Mouse (Mus musculus) adrenal gland, postnatal 10 days (tissue): ENCODE results near the gene Liph. TPM values are rescaled to one million over a fixed set of nuclear protein-coding genes. Genes with fewer than 3 reads are reported as not detected.
"Not testable (repeated sequence)": the region's sequence is repeated elsewhere in the genome, so short reads cannot be mapped to it uniquely, and the experiment has no call there.

ENCODE experiments used
- DNase-seq: peaks from one replicate; pipeline ENCODE4 v3.0.0; 2021; ENCODE audit warnings: mixed read lengths
- long read RNA-seq, 2 experiments: library from polyadenylated mRNA; stranded (forward); transcript quantifications; one replicate each; pipeline ENCODE4 v2.0.0; 2021
- total RNA-seq, 2 experiments: library from RNA; stranded (reverse); gene quantifications; 2 replicates each; pipeline ENCODE4 v1.2.3; 2021

Liph gene
- 1 to 10 TPM in 1 of 2 experiments, under 1 TPM in 1; 0.91 to 1.3 TPM for total RNA-seq
- long read RNA-seq, experiment 1, result 0 reads
- long read RNA-seq, experiment 2, partial matches to known transcripts, result 0 of 2 reads
- long read RNA-seq, experiment 2, other reads (novel, unspliced or antisense), result 1 of 2 reads

DNA sequence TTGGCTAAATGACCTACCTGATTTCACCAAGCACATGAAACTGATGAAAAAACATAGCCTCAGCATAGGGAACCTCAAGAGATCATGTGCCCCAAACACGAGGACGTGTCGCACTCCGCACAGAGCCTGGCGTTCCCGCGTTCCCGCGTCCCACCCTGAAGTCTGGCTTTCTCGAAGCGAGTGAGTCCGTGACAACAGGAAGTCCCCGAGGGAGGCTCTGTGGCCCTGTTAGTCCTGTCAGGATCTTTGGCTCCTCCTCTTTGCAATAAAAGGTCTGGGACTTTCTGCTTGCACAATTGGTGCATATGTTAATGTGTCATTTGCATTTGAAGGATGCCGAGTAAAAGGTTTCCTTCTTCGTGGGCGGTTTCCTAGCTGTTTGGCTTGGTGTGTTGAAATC, at the start of gene Liph:
Gene Liph, minus strand, starts transcription at position 360 of the 400 bp plus-strand sequence.
- DNase-seq, result peak; percentile 32

DNA sequence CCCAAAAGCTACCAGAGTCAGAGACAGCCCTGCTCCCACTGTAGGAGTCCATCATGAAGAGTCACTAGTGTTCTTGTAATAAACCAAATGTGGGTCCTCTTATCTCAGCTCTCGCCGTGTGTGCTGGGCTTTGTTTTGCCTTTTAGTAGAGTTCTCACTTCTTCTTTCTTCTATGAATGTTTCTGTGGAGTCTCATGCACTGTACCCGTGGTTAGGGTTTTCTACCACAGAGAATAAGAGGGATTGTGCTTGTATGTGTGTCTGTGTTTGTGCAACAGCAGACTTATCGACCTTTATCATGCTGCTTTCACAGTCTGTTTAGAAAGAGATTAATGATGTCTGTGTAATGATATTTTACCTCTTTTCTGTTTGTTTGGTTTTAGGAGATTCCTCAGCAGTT, 48.4 kb upstream of the Liph start:
- no peak for DNase-seq

DNA sequence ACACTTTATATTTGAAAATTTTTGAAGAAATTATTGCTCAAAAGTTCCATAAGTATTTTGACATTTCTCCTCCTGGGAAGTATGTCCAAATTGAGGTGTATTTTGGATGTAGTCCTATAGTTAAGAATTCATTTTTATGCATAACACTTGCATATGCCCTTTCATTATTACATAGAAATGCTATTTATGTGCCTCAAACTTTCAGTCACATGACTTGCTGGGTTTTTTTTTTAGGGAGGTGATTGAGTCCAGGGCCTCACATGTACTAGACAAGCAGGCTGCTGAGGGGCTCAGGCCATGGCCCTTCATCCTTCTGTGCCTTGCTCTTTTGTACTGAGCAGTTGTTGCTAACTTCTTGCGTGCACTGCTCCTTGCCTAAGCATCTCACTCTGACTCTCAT, 44.5 kb upstream of the Liph start:
- no peak for DNase-seq

DNA sequence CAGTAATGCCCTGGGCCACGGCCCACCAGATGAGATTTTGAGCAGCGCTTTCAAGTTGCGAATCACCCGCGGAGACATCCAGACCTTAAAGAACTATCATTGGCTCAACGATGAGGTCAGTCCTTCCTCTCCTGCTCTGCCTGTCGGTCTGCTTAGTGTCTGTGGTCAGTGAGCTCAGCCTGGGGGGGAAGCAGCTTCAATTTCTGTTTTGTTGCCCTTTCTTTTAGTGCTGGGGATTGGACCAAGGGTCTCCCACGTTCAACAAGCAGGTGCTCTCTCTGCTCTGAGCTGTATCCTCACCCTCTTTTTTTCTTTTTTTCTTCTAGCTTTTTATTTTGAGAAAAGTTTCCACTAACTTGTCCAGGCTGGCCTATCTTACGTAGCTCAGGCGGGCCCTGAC, 43.1 kb upstream of the Liph start:
- DNase-seq, result no peak

DNA sequence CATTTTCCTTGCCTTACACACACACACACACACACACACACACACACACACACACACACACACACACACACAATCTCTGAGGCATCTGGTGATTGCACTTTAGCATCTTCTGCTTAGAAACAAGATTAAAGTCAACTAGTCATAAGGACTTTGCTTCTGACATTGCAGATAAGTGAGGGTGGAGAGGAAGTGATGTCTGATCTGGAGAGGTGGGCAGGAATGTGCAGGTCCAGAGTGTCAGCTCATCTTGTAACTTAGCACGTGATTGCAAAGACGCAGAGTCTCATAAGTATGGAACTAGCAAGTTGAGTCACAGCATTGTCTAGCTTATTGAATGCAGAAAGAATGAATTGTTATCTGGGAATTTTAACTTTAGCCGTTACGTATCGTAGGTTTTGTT, 32.0 kb upstream of the Liph start:
- DNase-seq, result no peak

DNA sequence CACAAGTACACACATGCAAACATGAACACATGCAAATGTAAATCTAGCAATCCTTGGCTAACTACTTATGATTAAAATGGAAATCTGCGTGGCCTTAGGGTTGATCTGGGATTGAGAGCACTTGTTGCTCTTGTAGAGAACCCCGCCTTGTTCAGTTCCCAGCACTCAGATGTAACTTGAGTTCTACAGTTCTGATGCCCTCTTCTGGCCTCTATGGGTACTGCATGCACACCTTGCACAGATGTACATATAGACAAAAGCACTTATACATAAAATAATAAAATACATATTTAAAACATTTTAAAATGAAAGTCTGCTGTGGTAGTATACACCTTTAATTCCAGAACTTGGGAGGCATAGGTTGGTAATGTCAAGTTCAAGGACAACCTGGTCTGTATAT, 26.7 kb upstream of the Liph start:
- DNase-seq, result peak; percentile 11

DNA sequence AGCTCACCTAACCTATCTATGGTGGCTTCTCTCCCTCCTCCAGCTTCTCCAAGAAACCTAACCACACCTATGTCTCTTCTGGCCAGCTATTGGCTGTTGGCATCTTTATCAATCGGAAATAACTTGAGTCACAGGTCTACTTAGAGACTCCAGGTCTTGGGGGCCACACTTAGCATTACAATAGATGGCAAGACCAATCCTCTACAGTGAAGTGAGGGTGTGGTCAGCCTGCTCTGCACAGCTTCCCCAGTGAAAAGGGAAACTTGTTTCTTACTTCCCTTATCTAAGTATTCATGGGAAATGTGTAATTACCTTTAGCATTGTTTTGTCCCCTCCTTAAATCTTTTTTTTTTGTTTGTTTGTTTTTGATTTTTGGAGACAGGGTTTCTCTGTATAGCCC, 20.1 kb upstream of the Liph start:
- no peak for DNase-seq

DNA sequence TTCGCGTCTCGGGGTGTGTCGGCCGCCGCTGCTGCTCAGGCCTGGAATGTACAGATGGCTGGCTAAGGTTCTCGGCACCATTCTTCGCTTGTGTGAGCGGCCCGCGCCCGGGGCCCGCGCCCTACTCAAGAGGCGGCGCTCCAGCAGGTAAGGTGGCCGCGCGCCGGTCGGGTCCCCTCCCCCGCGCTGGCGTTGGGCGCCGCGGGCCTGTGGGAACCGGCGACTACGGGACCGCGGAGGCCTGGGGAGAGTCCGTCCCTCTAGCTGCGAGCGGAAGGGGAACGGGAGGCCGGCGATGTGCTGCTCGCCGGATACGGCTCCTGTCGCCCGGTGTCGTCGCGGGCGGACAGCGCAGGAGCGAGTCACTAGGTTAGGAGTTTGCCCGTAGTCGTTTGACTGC, 14.1 kb upstream of the Liph start:
- no peak for DNase-seq

DNA sequence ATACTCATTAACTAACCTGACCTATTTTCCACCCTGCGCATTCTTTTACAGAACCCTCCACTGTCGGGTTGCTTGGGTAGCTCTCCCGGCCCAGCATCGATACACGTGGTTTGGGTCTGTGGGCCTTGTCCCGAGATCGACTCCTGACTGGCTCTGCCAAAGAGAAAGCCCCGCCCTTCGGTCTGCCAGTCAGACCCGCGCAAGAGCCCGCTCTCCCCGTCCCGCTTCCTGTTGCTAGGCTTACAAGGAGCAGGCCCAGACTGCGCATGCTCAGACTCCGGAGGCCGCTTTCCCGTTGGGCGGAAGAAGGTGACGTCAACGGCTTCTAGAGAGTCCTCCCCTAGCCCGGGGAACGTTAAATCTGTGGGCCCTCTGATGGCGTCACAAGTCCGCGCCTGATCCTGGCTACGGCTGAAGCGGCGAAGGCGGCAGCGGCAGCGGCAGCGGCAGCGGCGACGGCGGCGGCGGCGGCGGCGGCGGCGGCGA, 13.7 kb upstream of the Liph start, which contains the start of gene Senp2:
Gene Senp2, plus strand, starts transcription at position 386 of the 486 bp plus-strand sequence.
- peak; percentile 100 for DNase-seq

DNA sequence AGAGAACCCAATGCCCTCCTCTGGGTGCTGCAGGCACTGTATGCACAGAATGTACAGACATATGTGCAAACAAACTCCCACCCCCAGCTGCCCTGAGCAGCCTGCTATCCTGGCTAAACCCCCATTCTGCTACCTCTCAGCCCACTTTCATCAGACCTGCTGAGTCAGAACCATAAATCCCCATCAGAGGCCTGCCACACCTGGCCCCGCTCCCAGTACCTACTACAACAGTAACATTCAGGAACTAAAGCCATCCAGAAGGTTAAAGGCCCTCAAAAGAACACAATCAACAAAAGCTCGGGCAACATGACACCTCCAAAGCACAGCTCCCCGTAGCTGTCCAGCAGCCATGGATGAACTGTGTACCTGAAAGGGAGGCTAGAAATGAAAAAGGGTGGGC, 6.1 kb upstream of the Liph start:
- no peak for DNase-seq

DNA sequence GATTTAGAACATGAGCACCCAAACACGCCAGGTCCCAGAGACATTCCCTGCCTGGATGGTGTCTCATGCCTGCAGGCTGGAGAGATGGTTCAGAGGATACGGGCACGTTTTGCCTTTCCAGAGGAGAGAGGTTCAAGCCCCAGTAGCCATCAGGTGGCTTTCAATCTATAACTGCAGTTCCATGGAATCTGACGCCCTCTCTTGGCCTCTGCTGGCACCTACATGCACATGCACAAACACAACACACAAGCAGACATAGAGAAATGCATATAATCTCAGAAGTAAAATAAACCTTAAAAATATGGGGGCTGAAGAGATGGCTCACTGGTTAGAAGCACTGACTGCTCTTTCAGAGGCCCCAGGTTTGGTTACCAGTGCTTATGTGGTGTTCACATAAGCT, 5.7 kb upstream of the Liph start:
- DNase-seq, result no peak

DNA sequence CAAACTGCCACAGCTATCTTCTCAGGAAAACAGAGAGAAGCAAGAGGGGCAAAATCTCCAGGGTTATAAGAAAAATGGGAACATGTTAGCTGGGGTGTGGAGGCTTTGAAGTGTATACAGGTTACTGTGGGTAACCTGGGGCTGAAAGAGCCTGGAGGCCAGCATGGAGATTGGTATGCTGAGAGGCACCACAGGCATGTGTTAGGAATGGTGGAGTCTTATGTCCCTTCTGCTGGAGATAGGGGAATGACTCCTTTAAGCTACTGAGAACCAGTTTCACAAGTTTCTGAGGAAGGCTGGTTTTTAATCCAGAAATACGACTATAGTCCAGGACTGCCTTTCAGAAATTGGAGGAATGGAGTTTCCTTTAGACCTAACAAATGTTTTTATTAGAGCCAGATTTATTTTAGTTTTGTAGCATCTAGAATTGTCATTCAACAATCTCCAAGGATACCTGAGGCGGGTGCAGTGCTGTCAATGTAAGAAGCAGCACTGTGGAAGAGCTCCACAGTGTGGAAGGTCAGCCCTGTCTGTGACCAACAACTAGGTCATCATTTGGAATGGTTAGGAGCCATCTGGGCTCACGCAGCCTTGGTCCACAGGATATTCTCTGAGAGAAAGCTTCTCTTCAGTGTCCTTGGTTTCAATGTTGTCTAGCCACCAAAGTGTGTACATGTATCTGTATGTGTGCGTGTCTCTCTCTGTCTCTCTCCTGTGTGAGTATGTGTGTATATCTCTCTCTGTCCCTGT, 4.7 kb upstream of the Liph start:
- DNase-seq, result no peak

DNA sequence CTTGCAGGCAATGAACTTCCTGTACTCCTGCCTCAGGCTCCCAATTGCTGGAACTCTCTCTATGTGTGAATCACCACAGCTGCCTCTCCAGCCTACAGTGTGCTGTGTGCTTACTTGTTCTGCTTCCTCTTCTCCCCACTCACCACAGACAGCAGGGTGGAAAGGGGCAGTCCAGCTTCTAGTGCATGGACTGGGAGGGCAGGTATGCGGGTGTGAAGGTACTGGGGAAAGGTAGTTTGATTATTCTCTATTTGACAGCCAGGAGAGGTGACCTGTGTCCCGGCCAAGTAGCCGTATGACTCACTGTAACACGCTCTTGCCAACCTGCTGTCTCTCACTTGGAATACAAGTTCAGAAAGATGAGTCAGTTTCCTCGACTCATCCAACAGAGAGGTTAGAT, 2.6 kb upstream of the Liph start:
- peak; percentile 46 for DNase-seq

DNA sequence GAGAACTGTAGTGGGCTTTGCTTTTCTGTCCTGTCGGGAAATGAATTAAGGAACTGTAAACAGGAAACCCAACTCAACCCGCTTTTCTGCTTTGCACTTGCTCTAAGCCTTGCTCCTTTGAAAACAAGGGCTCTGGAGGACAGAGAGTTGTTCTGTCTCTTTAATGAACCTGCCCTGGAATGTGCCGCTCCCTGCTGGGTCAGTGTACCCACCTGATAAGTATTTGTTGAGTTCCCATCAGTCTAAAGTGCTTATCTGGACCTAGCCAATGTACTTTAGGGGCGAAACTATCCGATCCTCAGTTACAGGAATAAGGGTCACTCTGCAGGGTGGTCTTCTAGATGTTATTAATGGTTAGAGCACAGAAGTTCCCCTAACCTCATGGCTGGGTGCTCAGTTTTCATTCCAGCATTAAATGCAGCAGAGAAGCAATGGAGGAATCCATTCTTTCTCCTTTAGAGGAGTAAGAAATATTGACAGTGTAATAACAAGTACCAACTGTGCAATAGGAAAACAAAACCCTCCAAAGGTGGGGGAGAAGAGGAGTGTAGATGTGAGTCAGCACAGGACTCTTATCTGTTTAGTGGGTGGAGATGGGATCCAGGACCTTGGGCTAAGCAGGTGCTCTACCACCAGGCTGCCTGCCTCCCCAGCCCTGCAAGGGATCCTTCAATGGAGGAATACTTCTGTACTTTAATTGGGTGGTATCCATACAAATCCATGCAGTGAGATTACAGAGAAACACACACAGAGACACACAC, 1.6 kb upstream of the Liph start:
- DNase-seq, result no peak

DNA sequence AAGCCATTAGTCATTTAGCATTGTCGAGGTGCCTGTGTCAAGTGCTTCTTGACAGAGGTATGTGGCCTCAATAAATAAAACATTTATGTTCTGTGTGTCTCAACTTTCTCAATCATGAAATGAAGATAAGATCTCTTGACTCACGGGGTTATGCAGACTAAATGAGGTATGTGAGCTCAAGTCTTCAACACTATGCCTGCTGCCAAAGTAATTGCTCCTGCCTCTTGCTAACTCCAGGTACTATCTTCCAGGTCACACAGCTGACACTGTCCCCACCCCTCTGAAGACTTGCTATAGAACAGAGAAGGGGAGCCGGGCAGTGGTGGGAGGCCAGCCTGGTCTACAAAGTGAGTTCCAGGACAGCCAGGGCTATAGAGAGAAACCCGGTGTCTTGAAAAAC, 939 bp upstream of the Liph start:
- no peak for DNase-seq

DNA sequence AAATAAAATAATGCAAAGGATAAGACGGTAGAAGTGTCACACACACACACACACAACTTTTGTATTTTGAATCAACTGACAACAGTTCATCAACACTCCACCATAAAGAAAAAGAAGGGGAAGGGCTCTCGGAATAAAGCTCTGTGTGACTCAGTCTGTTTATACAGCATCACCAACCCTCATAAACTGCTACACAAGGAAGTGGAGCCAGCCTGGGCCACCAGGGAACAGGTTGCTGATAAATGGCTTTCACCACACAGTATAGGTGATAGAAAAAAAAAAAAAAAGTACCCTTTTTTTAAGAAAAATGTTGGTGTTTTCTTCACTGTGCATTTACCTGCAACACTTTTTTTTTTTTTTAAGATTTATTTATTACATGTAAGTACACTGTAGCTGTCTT, 3.7 kb downstream of the Liph start:
- DNase-seq, result no peak

DNA sequence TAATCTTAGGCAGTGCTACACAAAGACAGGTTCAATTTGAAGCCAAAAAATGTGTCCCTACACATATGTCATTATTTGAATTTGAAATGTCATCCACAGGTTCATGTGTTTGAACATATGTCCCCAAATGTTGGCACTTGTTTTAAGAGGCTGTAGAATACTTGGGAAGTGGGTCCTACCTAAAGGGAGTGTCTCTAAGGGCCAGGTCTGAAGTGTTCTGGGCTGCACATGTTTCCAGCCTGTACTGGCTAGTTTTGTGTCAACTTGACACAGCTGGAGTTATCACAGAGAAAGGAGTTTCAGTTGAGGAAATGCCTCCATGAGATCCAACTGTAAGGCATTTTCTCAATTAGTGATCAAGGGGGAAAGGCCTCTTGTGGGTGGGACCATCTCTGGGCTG, 4.6 kb downstream of the Liph start:
- DNase-seq, result not testable (repeated sequence)

DNA sequence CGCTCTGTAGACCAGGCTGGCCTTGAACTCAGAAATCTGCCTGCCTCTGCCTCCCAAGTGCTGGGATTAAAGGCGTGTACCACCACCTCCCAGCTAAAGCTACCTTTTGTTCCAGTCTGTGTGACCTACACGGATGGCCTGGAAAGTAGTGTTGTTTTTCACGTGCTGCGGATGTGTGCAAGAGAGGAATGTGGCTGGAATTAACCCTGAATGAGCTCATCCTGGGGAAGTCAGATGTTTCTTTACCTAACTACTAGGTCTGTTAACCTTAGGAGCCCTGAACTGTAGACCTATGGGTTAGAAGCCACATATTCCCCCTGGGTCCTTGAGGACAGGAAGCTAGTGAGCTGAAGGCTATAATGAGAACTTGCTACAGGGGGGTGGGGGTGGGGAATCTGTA, 7.5 kb downstream of the Liph start:
- no peak for DNase-seq

DNA sequence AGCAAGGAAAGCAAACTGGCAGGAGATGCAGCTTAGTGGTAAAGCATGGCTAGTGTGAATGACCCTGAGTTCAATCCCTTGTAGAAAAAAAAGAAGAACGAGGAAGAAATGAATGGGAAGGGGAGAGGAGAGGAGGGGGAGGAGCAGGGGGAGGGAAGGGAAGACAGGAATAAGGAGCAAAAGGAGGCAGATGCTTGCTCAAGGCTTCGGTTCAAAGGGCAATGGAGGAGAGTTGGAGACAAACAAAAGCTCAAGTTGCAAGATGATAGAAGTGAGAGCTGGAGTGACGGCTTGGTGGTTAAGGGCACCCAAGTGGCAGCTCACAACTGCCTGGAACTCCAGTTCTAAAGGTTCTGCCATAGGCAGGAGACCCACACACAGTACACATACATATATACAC, 9.3 kb downstream of the Liph start:
- DNase-seq, result no peak

DNA sequence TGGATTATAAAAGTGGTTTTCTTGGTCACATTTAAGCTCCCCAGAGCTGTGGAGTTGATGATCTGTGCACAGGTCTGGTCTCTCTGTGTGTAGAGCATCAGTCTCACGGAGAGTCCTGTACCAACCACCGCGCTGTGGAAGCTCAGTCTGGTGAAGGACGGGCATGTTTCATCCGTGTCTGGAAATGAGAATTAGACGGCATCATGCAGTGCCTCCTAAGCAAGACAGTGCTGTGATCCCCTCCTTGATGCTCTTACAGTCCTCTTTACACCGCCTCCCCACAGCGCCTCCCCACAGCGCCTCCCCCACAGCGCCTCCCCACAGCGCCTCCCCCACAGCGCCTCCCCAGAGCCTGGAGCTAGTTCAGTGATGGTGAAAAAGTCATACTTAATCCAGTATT, 11.4 kb downstream of the Liph start:
- no peak for DNase-seq

DNA sequence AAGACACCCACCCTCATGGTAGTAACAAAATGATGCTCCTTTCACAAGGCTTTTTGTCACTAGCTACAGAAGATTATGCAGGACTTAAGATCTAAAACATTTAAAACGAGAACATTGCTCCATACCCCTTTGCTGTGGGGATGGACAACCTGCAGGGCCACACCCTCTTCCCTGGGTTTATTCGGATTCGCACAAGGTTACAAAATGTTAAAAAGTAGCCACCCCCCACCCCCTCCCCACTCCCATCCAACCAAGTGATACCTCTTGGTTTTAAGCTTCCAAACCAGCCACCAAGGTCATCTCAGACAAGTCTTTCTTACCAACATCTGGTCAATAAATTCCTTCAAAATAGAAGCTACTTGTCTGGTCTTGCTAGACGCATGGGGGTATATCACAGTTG, 11.9 kb downstream of the Liph start:
- DNase-seq, result no peak

DNA sequence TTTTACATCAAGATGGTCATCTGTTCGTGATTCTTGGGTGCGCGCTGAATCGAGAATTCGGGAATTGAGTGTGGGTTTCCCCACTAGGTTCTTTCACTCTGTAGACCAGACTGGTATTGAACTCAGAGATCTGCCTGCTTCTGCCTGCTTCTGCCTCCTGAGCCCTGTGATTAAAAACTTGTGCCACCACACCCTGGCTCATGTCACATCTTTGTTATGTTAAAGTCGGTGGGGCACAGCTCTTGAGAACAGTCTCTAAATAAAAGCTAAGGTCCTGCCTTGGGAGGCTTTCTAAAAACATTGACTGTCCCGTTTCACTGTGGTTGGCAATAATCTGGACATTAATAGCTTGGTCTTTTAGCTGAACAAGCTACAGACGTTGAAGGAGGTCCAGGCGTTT, 12.3 kb downstream of the Liph start:
- DNase-seq, result no peak

DNA sequence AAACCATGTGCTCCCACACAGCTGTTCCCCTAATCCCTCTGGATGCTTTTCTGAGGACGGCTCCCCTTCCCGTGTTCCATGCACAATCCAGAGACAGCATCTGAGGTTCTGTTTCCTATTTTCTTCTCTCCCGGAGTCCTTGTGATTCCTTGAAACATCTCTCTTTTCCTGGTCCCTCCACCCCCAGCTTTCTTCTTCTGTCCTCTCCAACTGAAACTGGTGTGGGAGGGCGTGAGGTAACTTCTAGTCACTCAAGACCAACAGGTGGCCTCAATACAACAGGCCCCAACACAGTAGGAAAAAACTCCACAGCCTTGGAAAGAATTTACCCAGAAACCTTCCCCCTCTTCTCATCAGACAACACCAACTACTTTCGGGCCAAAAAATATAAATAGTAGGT, 18.1 kb downstream of the Liph start:
- DNase-seq, result no peak

DNA sequence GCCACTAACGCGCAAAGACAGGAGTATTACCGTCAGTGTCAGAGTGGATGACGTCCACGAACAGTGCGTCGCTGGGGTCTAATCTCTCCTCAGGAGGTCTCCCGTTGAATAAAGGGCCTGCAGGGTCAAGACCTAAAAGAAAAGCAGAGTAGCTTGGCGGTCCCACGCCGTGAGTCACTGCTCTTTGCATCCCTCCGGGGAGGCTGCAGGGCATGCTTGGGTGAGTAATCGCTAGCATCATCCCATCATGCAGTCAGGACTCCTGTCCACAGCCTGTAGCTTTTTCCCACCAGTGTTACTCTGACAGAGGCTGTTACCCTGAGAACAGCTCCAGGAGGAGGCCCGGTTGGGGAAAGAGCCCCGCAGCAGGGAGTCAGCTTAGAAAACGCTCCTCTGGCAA, 19.3 kb downstream of the Liph start:
- DNase-seq, result peak; percentile 37
